Mouse (Mus musculus) T-helper 2 cell (primary cell): ENCODE measurements at regions not wholly inside any gene's neighbourhood (a gene's known extent, or its start where the extent isn't known, plus 50 kb on each side); places are given as distances from the start of the nearest gene placed in this dataset.

Experiments
- in situ Hi-C: fragments of 300-600 bp; cut with MboI, MseI; formaldehyde crosslinking; loops from one replicate; pipeline ENCODE4 v1.15.1; 2025; ENCODE audit warnings: high pct_unique_total_duplicates

GRCm38 (mm10) chr10:117994768-117995167, 146.8 kb upstream of the Mdm1 start:
- in situ Hi-C loops = no loop called here

GRCm38 (mm10) chr10:117997796-117998195, 143.8 kb upstream of the Mdm1 start:
- in situ Hi-C loops = no loop called here

GRCm38 (mm10) chr10:118000591-118000990, 141.0 kb upstream of the Mdm1 start:
- in situ Hi-C loops = no loop called here

- in situ Hi-C loops = no loop called here
Measured at GRCm38 (mm10) chr10:118001501-118001900, 140.1 kb upstream of the Mdm1 start.

- in situ Hi-C loops = no loop called here
Measured at GRCm38 (mm10) chr10:118001971-118002370, 139.6 kb upstream of the Mdm1 start.

GRCm38 (mm10) chr10:118002559-118002958, 139.1 kb upstream of the Mdm1 start:
- in situ Hi-C loops = no loop called here

- in situ Hi-C loops = no loop called here
Measured at GRCm38 (mm10) chr10:118003179-118003578, 138.4 kb upstream of the Mdm1 start.

DNA sequence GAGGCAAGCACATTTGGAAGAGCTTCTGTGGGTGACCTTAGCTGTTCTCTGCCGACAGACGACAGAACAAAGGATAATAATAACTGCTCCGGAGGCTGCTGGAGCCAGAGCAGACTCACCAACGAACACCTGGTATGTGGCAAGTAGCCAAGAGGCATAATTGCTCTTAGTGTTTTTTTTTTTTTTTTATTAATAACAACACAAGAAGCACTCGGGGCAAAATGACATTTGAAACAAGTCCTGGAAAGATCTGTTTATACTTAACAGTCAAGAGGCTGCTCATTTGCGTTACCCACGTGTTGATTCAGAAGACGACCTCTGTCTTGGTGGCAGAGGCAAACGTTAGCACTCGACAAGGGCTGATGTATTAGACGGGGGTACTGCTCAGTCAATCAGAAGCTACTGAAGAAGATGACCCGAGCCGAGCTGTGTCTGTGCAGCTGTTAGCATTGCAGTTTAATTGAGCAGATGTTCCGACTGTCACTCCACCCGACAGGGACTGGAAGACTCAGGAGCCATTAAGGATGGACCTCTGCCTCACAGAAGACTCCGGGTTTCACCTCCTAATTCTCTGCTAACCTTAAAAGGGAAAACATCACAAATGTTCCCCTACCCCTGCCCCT, 137.8 kb upstream of the Mdm1 start:
- in situ Hi-C loops = no loop called here

DNA sequence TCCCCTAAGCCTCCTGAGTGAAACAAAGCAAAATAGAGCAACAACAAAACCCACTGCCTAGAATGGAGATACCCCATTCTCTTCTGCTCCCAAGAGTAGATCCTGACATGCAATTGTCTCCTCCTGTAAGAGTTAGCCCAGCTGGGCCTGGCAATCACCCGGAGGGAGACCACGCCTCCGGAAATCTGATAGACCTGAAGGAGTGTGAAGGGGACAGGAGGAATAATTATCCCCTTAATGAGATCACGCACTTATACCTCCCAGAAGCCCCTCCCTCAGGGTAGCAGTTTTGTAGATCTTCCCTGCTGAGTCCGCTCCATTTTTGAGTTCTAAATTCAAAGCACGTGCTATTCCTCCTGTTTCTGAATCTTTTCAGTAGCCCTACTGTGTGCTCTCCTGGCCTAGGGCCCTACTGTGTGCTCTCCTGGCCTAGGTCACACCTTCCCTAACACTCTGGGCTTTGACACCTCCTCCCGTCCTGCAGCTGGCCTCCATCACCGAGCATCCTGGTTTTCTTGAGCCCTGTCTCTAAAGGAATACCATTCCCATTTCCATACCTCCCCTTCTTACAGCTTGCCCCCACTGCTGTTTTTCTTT, 137.2 kb upstream of the Mdm1 start:
- in situ Hi-C loops = no loop called here

DNA sequence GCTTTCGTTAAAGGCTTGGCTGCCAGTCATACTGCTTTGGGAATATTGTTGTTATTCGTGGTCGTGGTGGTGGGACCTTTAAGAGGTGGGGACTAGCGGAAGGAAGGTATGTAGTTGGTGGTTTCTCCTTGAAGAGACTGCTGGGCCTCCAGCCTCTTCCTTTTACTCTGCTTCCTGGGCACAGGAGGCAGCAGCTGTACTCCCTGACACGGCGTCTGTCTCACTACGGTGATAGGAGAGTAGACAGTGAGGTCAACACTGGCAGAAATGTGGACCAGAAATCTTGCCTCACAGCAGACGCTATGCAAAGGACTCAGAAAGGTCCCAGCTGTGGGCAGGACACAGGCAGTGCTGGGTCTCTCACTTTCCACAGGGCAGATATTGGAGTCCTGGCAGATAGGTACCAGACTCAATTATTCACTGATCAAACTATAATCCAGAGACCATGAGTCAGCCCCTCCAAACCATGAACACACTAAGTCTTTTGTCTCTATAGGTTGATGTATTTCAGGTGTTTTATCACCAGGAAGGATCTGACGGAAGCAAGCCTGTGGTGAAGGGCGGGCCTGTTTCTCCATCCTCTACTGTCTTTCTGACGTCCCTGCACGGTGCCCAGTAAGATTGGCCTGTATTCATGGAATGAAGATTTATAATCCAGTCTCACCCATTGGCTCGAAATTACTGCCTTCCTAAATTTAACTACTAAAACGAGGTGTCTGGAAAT, 134.6 kb upstream of the Mdm1 start:
- in situ Hi-C loops = no loop called here

DNA sequence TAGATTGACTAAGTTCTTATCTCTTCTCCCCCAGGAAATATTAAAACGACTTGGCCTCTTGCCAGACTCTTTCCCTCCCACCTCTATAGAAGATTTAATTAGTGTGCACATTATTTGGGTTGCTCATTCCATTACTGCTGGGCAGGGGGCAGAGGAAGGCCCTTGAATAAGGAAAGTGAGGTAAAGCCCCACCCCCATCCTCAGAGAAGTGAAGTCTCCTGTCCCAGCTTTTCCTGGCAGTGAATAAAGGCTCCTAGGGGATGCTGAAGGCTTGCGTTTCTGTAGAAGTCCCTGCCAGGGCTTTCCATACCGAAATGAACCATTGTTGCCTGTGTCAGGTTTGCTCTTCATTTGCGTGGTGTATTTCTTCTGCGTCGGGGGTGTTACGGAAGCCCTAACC, 133.8 kb upstream of the Mdm1 start:
- in situ Hi-C loops = no loop called here

GRCm38 (mm10) chr10:118011687-118012567, 129.7 kb upstream of the Mdm1 start:
- in situ Hi-C loops = no loop called here

DNA sequence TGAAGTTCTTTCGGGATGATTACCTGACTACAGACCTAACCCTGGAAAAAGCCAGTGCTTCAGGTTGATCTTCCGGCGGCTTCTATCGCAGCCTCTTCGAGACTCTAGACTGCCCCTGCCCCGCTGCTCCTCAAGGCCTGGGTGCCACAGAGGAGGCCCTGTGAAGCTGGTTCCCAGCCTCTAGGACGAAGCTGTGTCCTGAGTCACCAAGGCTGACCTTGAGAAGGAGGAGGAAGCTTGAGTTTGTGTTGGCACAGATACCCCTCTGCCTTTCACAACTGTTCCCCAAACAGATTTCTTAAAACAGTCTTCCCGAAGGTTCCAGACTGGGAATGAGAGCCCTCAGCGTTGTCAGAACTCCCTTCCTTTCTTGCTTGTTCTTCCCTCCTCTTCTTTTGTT, 112.8 kb upstream of the Mdm1 start:
- in situ Hi-C loops = no loop called here

DNA sequence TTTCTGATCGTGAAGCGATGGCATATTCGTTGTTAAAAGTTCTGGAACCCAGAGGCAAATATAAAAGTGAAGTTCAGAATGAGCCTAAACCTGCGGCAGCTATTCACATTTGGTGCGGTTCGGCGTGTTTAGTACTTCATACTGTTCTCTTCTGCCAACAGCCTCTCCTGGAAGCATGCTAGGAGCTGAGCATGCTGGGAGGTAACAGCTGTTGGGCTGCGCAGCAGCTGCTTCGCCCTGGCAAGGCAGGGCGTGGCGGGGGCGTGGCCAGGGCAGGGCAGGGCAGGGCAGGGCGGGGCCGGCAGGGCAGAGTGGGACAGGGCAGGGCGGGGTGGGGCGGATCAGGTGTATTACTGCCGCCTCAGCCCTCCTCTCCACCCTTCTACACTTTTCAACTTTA, 107.2 kb upstream of the Mdm1 start:
- in situ Hi-C loops = loop anchor here (10.0 kb wide), 1 partner anchor 310 kb away; no protein-coding TSS in a partner anchor

- in situ Hi-C loops = loop anchor here (10.0 kb wide), 1 partner anchor 310 kb away; no protein-coding TSS in a partner anchor
Measured at GRCm38 (mm10) chr10:118035035-118035434, 106.6 kb upstream of the Mdm1 start.

DNA sequence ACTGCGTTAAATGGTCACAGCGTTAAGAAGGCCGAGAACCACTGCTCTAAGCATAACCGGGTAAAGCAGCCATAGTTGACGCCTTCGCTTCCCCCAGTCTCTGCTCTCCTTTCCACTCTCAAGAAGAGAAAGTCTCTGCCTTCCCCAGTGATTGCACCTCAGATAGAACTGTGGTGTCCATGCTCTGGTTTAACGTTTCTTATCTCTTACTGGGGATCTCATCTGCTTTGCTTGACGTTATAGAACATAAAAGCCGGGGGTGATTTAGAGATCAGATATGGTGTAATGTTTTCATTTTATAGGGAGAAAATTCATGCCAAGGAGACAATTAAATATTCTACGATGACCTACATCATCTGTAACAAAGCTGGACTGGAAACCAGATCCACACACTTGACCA, 103.1 kb upstream of the Mdm1 start:
- in situ Hi-C loops = loop anchor here (10.0 kb wide), 1 partner anchor 314 kb away; no protein-coding TSS in a partner anchor

- in situ Hi-C loops = loop anchor here (10.0 kb wide), 1 partner anchor 314 kb away; no protein-coding TSS in a partner anchor
Measured at GRCm38 (mm10) chr10:118039056-118039455, 102.6 kb upstream of the Mdm1 start.

DNA sequence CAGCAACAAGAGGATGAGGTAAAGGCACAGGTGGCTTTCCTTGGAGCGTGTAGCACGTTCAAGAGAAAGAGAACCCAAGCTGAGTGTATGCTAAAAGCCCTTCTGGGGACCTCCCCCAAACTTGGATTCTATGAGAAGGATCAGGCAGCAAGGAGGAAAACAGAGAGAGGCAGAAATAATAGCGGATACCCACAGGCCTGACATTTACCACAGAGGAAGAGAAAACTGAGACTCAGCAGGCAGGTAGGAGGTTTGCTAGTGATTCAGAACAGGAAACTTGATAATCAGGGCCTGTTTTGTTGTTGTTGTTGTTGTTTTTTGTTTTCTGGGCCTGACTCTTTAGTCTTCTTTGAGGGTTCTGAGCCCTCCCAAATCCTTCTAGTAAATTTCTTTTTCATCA, 100.5 kb upstream of the Mdm1 start:
- in situ Hi-C loops = loop anchor here (10.0 kb wide), 1 partner anchor 474 kb away; no protein-coding TSS in a partner anchor

DNA sequence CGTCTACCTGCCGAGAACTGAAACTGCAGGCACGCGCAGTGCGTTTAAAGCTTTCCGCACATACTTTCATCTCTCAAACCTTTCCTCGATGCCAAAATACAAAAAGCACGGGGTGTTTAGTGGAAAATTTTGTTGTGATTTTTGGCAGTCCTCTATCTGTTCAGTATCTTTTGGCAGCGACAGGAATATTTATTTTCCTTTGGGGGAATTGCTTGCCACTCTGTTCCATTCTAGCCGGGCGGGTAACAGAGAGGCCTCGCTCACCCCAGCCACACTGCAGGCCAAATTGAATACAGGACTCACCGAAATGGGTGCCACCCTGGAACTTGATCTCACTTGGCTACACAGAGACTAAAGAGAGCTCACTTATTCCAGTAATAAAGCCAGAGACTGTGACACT, 97.8 kb upstream of the Mdm1 start:
- in situ Hi-C loops = loop anchor here (10.0 kb wide), 1 partner anchor 471 kb away; no protein-coding TSS in a partner anchor

- in situ Hi-C loops = loop anchor here (10.0 kb wide), 1 partner anchor 470 kb away; no protein-coding TSS in a partner anchor
Measured at GRCm38 (mm10) chr10:118044840-118045239, 96.8 kb upstream of the Mdm1 start.

GRCm38 (mm10) chr10:118045427-118045826, 96.2 kb upstream of the Mdm1 start:
- in situ Hi-C loops = loop anchor here (10.0 kb wide), 1 partner anchor 469 kb away; no protein-coding TSS in a partner anchor
